Mouse (Mus musculus): ENCODE data around the gene Ppp1r32.

DNA sequence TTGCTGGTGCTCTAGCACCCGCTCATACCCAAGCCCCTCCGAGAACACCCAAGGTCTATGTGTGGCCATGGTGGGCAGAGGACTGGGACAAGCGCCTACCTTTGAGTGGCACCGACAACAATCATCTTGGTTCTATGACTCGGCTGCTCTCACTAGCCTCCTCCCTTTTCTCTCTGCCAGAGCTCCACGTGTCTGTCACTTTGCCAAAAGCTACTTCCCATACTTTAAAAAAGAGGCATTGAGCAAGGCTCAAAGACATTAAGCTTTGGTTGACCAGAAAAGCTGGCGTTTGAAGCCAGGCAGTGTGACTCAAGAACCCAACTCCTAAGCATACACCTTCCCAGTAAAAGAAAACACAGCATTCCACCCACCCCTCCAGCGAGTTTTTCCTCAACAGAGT, 24.6 kb downstream of the Ppp1r32 start:
- no peak for TF ChIP-seq POLR2A (IDR thresholded peaks at IDR 0.05; ENCODE audit: control insufficient read depth, low read depth, low read length)
- no peak for TF ChIP-seq CTCF (IDR thresholded peaks at IDR 0.05; ENCODE audit: control insufficient read depth, insufficient read depth, insufficient replicate concordance, low read depth, low read length)

All from testis, adult 2 months (tissue).